Mouse (Mus musculus) spleen, adult 2 months (tissue): ENCODE results near the gene Slc30a1. TPM values are rescaled to one million over a fixed set of nuclear protein-coding genes. Genes with fewer than 3 reads are reported as not detected.

ENCODE experiments used
- DNase-seq, 2 experiments: peaks; one replicate each; pipeline versions ENCODE4 v3.0.0 to v3.0.0-alpha.2; 2012 to 2021; ENCODE audit warnings: low spot score in 2 of 2, low read depth in 1 of 2
- H3K27ac ChIP-seq: fragments of 200-500 bp; 2 replicates; pipeline ENCODE4 v1.5.1; 2012; ENCODE audit warnings: low read length, inconsistent platforms; ENCODE audit not compliant: insufficient read depth
- H3K27me3 ChIP-seq: fragments of 200-500 bp; 2 replicates; pipeline ENCODE4 v1.6.1; 2012; ENCODE audit warnings: mild to moderate bottlenecking, moderate library complexity, low read length, inconsistent platforms; ENCODE audit not compliant: control insufficient read depth, insufficient read depth
- H3K36me3 ChIP-seq: fragments of 200-500 bp; 2 replicates; pipeline ENCODE4 v1.6.1; 2012; ENCODE audit warnings: mild to moderate bottlenecking, low read length, inconsistent platforms; ENCODE audit not compliant: control insufficient read depth, insufficient read depth
- H3K4me1 ChIP-seq: fragments of 200-500 bp; 2 replicates; pipeline ENCODE4 v1.6.1; 2011; ENCODE audit warnings: inconsistent platforms; ENCODE audit not compliant: control insufficient read depth, insufficient read depth, insufficient read length
- H3K4me3 ChIP-seq: fragments of 200-500 bp; 2 replicates; pipeline ENCODE4 v1.5.1; 2011; ENCODE audit warnings: mild to moderate bottlenecking, inconsistent platforms; ENCODE audit not compliant: insufficient read depth, insufficient read length; ENCODE audit errors: extremely low read depth
- CTCF ChIP-seq: fragments of 200-500 bp; IDR thresholded peaks from 2 replicates; pipeline ENCODE4 v1.5.1; 2011; ENCODE audit warnings: mild to moderate bottlenecking, inconsistent platforms; ENCODE audit not compliant: insufficient read depth, insufficient read length, insufficient replicate concordance; ENCODE audit errors: extremely low read depth
- POLR2A ChIP-seq: fragments of 200-500 bp; IDR thresholded peaks from 2 replicates; pipeline ENCODE4 v1.6.1; 2011; ENCODE audit warnings: low read depth, low read length, inconsistent platforms
- WGBS: fragments of 180-500 bp; shearing (Covaris S2); methylation state at CpG from one replicate; pipeline ENCODE4 v1.1.7; 2018; 5-methylcytosine and 5-hydroxymethylcytosine counted together
- polyA plus RNA-seq: library from polyadenylated mRNA; depleted of rRNA; stranded (reverse); fragments of >200 nt; gene quantifications from 2 replicates; pipeline ENCODE4 v1.2.3, GENCODE M21; 2012; rRNA removed

The Slc30a1 gene
- polyA plus RNA-seq, 1 experiment = 8.9 TPM

- Histone ChIP-seq H3K36me3 (no peaks in the 10 kb centered on the region), H3K27me3 (no peaks in the 10 kb centered on the region), H3K27ac (no peak overlapping the region), H3K4me1 (peaks cover 8% of the 10 kb centered on the region; the same call in 1 of the 2 replicates), H3K4me3 (no peak overlapping the region)
- TF ChIP-seq POLR2A = no peak
- TF ChIP-seq CTCF = no peak
- 48% methylated on average over 2 of the region's 2 CpGs for WGBS
- no peak for DNase-seq
Measured at GRCm38 (mm10) chr1:191960946-191961345, 54.4 kb downstream of the Slc30a1 start.

Other genes with a start within 250 kb of the Slc30a1 start
- 9.2 and 13.8 TPM in 2 replicates for gene Lpgat1, start 188.9 kb upstream of the Slc30a1 start, polyA plus RNA-seq
- gene Nek2, start 85.3 kb upstream of the Slc30a1 start, polyA plus RNA-seq = 2.3 and 3.6 TPM in 2 replicates
- gene Rd3, start 70.6 kb downstream of the Slc30a1 start, polyA plus RNA-seq = 0.09 and 0.29 TPM in 2 replicates
- 31.0 and 32.2 TPM in 2 replicates for gene Traf5, start 185.8 kb downstream of the Slc30a1 start, polyA plus RNA-seq
- gene Rcor3, start 231.3 kb downstream of the Slc30a1 start, polyA plus RNA-seq = 16.7 and 18.9 TPM in 2 replicates